Mouse (Mus musculus) lung, postnatal 0 days (tissue): ENCODE data around the gene Poldip3. TPM values are rescaled to one million over a fixed set of nuclear protein-coding genes. Genes with fewer than 3 reads are reported as not detected.
A peak's percentile ranks its signal among the peaks of the same experiment; 100 is the strongest.

Experiments used
- ATAC-seq: fragments of 200-750 bp; cut with Nextera tagmentation; 2 replicates; pipeline ENCODE4 v1.8.0; 2017; ENCODE audit warnings: moderate library complexity
- DNase-seq: peaks from one replicate; pipeline ENCODE4 v3.0.0-alpha.2; 2016; ENCODE audit warnings: low spot score
- H3K27ac ChIP-seq: fragments of 300-500 bp; sonication (generic); 2 replicates; pipeline ENCODE4 v1.5.1; 2014; ENCODE audit warnings: antibody characterized with exemption, mild to moderate bottlenecking, low read length, mixed read lengths
- H3K27me3 ChIP-seq: fragments of 300-500 bp; sonication (generic); replicated peaks from 2 replicates; pipeline ENCODE4 v1.6.1; 2014; ENCODE audit warnings: low read length, mixed read lengths; ENCODE audit not compliant: insufficient read depth
- H3K36me3 ChIP-seq: fragments of 300-500 bp; sonication (generic); 2 replicates; pipeline ENCODE4 v1.6.1; 2014; ENCODE audit warnings: low read length, mixed read lengths; ENCODE audit not compliant: insufficient read depth
- H3K4me1 ChIP-seq: fragments of 300-500 bp; sonication (generic); 2 replicates; pipeline ENCODE4 v1.6.1; 2014; ENCODE audit warnings: antibody characterized with exemption, low read depth, low read length, mixed read lengths; ENCODE audit not compliant: insufficient read depth
- H3K4me2 ChIP-seq: fragments of 300-500 bp; sonication (generic); replicated peaks from 2 replicates; pipeline ENCODE4 v1.6.1; 2014; ENCODE audit warnings: low read depth, mild to moderate bottlenecking, low read length, moderate library complexity, mixed read lengths
- H3K4me3 ChIP-seq: fragments of 300-500 bp; sonication (generic); 2 replicates; pipeline ENCODE4 v1.5.1; 2014; ENCODE audit warnings: low read depth, low read length
- H3K9ac ChIP-seq: fragments of 300-500 bp; sonication (generic); replicated peaks from 2 replicates; pipeline ENCODE4 v1.6.1; 2014; ENCODE audit warnings: low read depth, mild to moderate bottlenecking
- H3K9me3 ChIP-seq: fragments of 300-500 bp; sonication (generic); 2 replicates; pipeline ENCODE4 v1.6.1; 2016; ENCODE audit warnings: low read length, mixed read lengths
- CTCF ChIP-seq: IDR thresholded peaks from 2 replicates; pipeline ENCODE4 v1.5.1; 2016; ENCODE audit warnings: antibody characterized with exemption, mild to moderate bottlenecking
- EP300 ChIP-seq: IDR thresholded peaks from 2 replicates; pipeline ENCODE4 v1.6.1; 2016; ENCODE audit warnings: antibody characterized with exemption, mild to moderate bottlenecking, control low read depth
- whole genome bisulfite sequencing: fragments of 180-500 bp; shearing (Covaris S2); extraction: QIAGEN DNeasy Blood & Tissue Kit; methylation state at CpG from one replicate; pipeline ENCODE4 v1.1.7; 2014; 5-methylcytosine and 5-hydroxymethylcytosine counted together
- polyA plus RNA-seq: library from polyadenylated mRNA; unstranded; fragments of >200 nt; fragmentation: Nextera tagmentation; extraction: Ambion mirVana; gene quantifications from 2 replicates; pipeline ENCODE4 v1.2.1, GENCODE M21; 2015

Gene Poldip3
- polyA plus RNA-seq, 1 experiment from 2014 or later, result 77.0 TPM

GRCm38 (mm10) chr15:83088495-83089428 lies 60.4 kb downstream of the Poldip3 start:
- ATAC-seq (peak; percentile 55; the same call in 1 of the 2 replicates), DNase-seq (peak; percentile 38)
- H3K27ac ChIP-seq, result no peak overlapping the region
- H3K9ac ChIP-seq, result no peak overlapping the region
- H3K36me3 ChIP-seq, result no peaks in the 10 kb centered on the region
- 11% methylated on average over 27 of the region's 27 CpGs for WGBS
- no peaks in the 10 kb centered on the region for H3K27me3 ChIP-seq
- TF ChIP-seq CTCF (no peak), EP300 (no peak)
- no peaks in the 10 kb centered on the region for H3K9me3 ChIP-seq
- no peak overlapping the region for H3K4me3 ChIP-seq
- no peaks in the 10 kb centered on the region for H3K4me1 ChIP-seq
- no peak overlapping the region for H3K4me2 ChIP-seq

- no peak overlapping the region for H3K4me2 ChIP-seq
- H3K9ac ChIP-seq, result no peak overlapping the region
- DNase-seq (no peak), ATAC-seq (no peak)
- no peak overlapping the region for H3K27ac ChIP-seq
- TF ChIP-seq CTCF (no peak), EP300 (no peak)
- no peaks in the 10 kb centered on the region for H3K27me3 ChIP-seq
- H3K4me3 ChIP-seq, result no peak overlapping the region
- H3K9me3 ChIP-seq, result no peaks in the 10 kb centered on the region
- no peaks in the 10 kb centered on the region for H3K4me1 ChIP-seq
- WGBS, result 68% methylated on average over 13 of the region's 13 CpGs
- H3K36me3 ChIP-seq, result no peaks in the 10 kb centered on the region
These were observed 62.4 kb downstream of the Poldip3 start for GRCm38 (mm10) chr15:83086636-83087328.

GRCm38 (mm10) chr15:83085901-83086300 lies 63.3 kb downstream of the Poldip3 start:
- no peak; the same call in 1 of the 2 replicates for ATAC-seq
- Histone ChIP-seq H3K4me1 (no peaks in the 10 kb centered on the region), H3K4me2 (no peak overlapping the region), H3K27ac (no peak overlapping the region), H3K4me3 (no peak overlapping the region), H3K9ac (no peak overlapping the region), H3K36me3 (no peaks in the 10 kb centered on the region), H3K9me3 (no peaks in the 10 kb centered on the region), H3K27me3 (no peaks in the 10 kb centered on the region)
- DNase-seq, result peak; percentile 47
- TF ChIP-seq CTCF, result peak; percentile 73
- no peak for TF ChIP-seq EP300
- 29% methylated on average over 7 of the region's 7 CpGs for WGBS

- H3K4me1 ChIP-seq, result no peaks in the 10 kb centered on the region
- no peaks in the 10 kb centered on the region for H3K27me3 ChIP-seq
- WGBS, result 60% methylated on average over 13 of the region's 13 CpGs
- ATAC-seq, result no peak
- no peak overlapping the region for H3K4me2 ChIP-seq
- TF ChIP-seq CTCF (no peak), EP300 (no peak)
- no peak for DNase-seq
- no peak overlapping the region for H3K27ac ChIP-seq
- H3K9me3 ChIP-seq, result no peaks in the 10 kb centered on the region
- no peak overlapping the region for H3K4me3 ChIP-seq
- no peak overlapping the region for H3K9ac ChIP-seq
- H3K36me3 ChIP-seq, result no peaks in the 10 kb centered on the region
These were observed 65.1 kb downstream of the Poldip3 start for GRCm38 (mm10) chr15:83084022-83084640.

- no peak overlapping the region for H3K4me2 ChIP-seq
- no peak overlapping the region for H3K9ac ChIP-seq
- H3K4me1 ChIP-seq, result no peaks in the 10 kb centered on the region
- DNase-seq (no peak), ATAC-seq (no peak)
- H3K27me3 ChIP-seq, result no peaks in the 10 kb centered on the region
- H3K27ac ChIP-seq, result no peak overlapping the region
- no peak for TF ChIP-seq CTCF
- TF ChIP-seq EP300, result no peak
- 62% methylated on average over 5 of the region's 5 CpGs for WGBS
- H3K36me3 ChIP-seq, result no peaks in the 10 kb centered on the region
- no peaks in the 10 kb centered on the region for H3K9me3 ChIP-seq
- no peak overlapping the region for H3K4me3 ChIP-seq
These were observed 65.7 kb downstream of the Poldip3 start for GRCm38 (mm10) chr15:83083530-83083929.

Other genes with a start within 250 kb of the Poldip3 start
- 6.1 and 7.3 TPM in 2 replicates for gene Tcf20, start 161.5 kb downstream of the Poldip3 start, polyA plus RNA-seq
- gene Nfam1, start 116.1 kb downstream of the Poldip3 start, polyA plus RNA-seq, result 6.3 and 6.5 TPM in 2 replicates
- gene Serhl, start 59.9 kb downstream of the Poldip3 start, polyA plus RNA-seq, result 50.9 and 53.9 TPM in 2 replicates
- gene Rrp7a, start 26.6 kb downstream of the Poldip3 start, polyA plus RNA-seq, result 38.2 and 40.2 TPM in 2 replicates
- gene Cyb5r3, start 23.2 kb upstream of the Poldip3 start, polyA plus RNA-seq, result 170 and 183 TPM in 2 replicates
- gene A4galt, start 102.4 kb upstream of the Poldip3 start, polyA plus RNA-seq, result 15.2 and 16.0 TPM in 2 replicates
- 41.1 and 44.2 TPM in 2 replicates for gene Arfgap3, start 200.9 kb upstream of the Poldip3 start, polyA plus RNA-seq